8 mouse cellular contexts compared by ENCODE assay signal in the genomic region with DNA sequence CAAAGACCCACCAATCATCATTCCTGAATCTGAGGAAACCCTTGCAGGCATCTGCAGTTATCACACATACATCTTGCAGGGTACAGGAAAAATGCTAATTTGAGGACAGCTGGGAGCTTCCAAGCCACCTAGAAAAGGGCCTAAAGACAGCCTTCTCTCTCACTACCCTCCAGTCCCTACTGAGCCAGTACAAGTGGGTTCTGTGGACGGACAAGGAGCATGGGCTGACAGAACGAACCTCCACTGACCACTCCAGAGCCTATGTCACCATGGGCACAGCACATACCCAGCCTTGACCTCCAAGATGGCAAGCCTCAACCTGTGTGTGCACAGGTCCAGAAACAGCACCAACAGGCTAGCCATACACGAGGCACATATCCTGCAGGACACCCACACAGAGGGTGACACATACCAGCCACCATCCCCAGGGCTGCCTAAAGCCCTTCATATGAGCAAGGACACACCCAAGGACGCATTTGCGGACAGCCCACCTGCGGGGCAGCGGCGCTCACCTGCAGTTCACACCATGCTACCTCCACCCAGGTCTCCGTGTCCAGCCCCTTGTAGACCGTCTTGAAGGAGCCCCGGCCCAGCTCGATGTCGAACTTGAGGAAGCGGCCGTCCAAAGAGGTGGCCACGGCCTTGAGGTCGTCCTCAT. TPM values are rescaled to one million over a fixed set of nuclear protein-coding genes. Genes with fewer than 3 reads are reported as not detected.
DNase-seq lines count a peak whose midpoint lies in the region; ATAC-seq and TF ChIP-seq lines count a peak whose summit lies in the region.

No protein-coding gene starts in this region.

- peak overlapping the region; percentile 87; the same call in 1 of the 2 replicates for H3K27ac ChIP-seq in forebrain, postnatal 0 days (ENCODE audit: low read depth, low read length)
- no peak overlapping the region for H3K27ac ChIP-seq in liver, embryonic 15.5 days (replicated peaks)

- ATAC-seq in forebrain, postnatal 0 days: no peak
- ATAC-seq in liver, embryonic 15.5 days (ENCODE audit: insufficient read depth): 0 out of 2 replicates have a peak, but pooled peaks have one; percentile 17

- TF ChIP-seq CTCF in forebrain, postnatal 0 days (IDR thresholded peaks at IDR 0.05; ENCODE audit: low read depth): no peak

- H3K36me3 ChIP-seq in forebrain, postnatal 0 days (ENCODE audit: insufficient read depth): peaks cover 3% of the 10 kb centered on the region; the same call in 1 of the 2 replicates
- no peaks in the 10 kb centered on the region for H3K36me3 ChIP-seq in liver, embryonic 15.5 days (replicated peaks)

- H3K9ac ChIP-seq in forebrain, postnatal 0 days: peak overlapping the region; percentile 83
- H3K9ac ChIP-seq in liver, embryonic 15.5 days: no peak overlapping the region

- no peaks in the 10 kb centered on the region for H3K27me3 ChIP-seq in forebrain, postnatal 0 days (ENCODE audit: insufficient read depth, low read length)
- H3K27me3 ChIP-seq in liver, embryonic 15.5 days: peaks cover 85% of the 10 kb centered on the region

- DNase-seq in cerebellum, postnatal 25 days: peak; percentile 56 to 62
- DNase-seq in cerebellum, postnatal 4 days (ENCODE audit: low spot score in 2 of 2): no peak
- DNase-seq in CD4-positive helper T cell, adult 2 months (ENCODE audit: low read depth, low spot score): peak; percentile 8
- peak; percentile 32 for DNase-seq in forebrain, postnatal 0 days
- DNase-seq in spleen, postnatal 36 days (ENCODE audit: low spot score in 2 of 2): no peak
- DNase-seq in spleen, postnatal 14 days (ENCODE audit: low spot score in 2 of 2): no peak
- no peak for DNase-seq in right cerebral cortex, postnatal 10 days (ENCODE audit: low spot score in 2 of 2)

- no peaks in the 10 kb centered on the region for H3K9me3 ChIP-seq in forebrain, postnatal 0 days (ENCODE audit: low read length)
- H3K9me3 ChIP-seq in liver, embryonic 15.5 days (replicated peaks): no peaks in the 10 kb centered on the region

- peak overlapping the region; percentile 94 for H3K4me2 ChIP-seq in forebrain, postnatal 0 days (ENCODE audit: low read depth)
- peak overlapping the region; percentile 74 for H3K4me2 ChIP-seq in liver, embryonic 15.5 days

- WGBS in forebrain, postnatal 0 days: 22% methylated on average over 17 of the region's 17 CpGs
- 17% methylated on average over 17 of the region's 17 CpGs for WGBS in liver, embryonic 15.5 days (ENCODE audit: insufficient replicate concordance)

- peaks cover 23% of the 10 kb centered on the region for H3K4me1 ChIP-seq in forebrain, postnatal 0 days (ENCODE audit: insufficient read depth)
- H3K4me1 ChIP-seq in liver, embryonic 15.5 days (replicated peaks): peaks cover 16% of the 10 kb centered on the region

- peak overlapping the region; percentile 59 for H3K4me3 ChIP-seq in forebrain, postnatal 0 days (ENCODE audit: low read depth, low read length)
- peak overlapping the region; percentile 53; the same call in 1 of the 2 replicates for H3K4me3 ChIP-seq in liver, embryonic 15.5 days (replicated peaks)

RNA-seq across cellular contexts. Expression of gene Wnk2, which starts 1.6 kb away (rescaled TPM):
- total RNA-seq in forebrain, postnatal 0 days (2014; rRNA removed): 35.2 and 46.6 TPM in 2 replicates
- 10.7 and 15.2 TPM in 2 replicates for polyA plus RNA-seq in forebrain, postnatal 0 days (2015; fragmentation: Nextera tagmentation; extraction: Ambion mirVana)
- polyA plus RNA-seq in liver, embryonic 15.5 days (2015; fragmentation: Nextera tagmentation; extraction: Ambion mirVana): 0.10 and 0.21 TPM in 2 replicates

RNA-seq across cellular contexts. Expression of gene Ninj1, which starts 41.1 kb away (rescaled TPM):
- total RNA-seq in forebrain, postnatal 0 days (2014; rRNA removed): 16.5 and 28.6 TPM in 2 replicates
- polyA plus RNA-seq in forebrain, postnatal 0 days (2015; fragmentation: Nextera tagmentation; extraction: Ambion mirVana): 37.0 and 43.1 TPM in 2 replicates
- 48.7 and 57.1 TPM in 2 replicates for polyA plus RNA-seq in liver, embryonic 15.5 days (2015; fragmentation: Nextera tagmentation; extraction: Ambion mirVana)

Comparison
In these comparisons a context has a peak if more than half of its experiments do, and no peak if none do; other contexts are left out.
1. DNase-seq: peak in cerebellum, postnatal 25 days (2 of 2), CD4-positive helper T cell, adult 2 months (single experiment) and forebrain, postnatal 0 days (single experiment); none in cerebellum, postnatal 4 days (0 of 2), spleen, postnatal 36 days (0 of 2), spleen, postnatal 14 days (0 of 2) and right cerebral cortex, postnatal 10 days (0 of 2).